Mouse (Mus musculus): ENCODE measurements around the gene Kri1.
"Not testable (repeated sequence)": the region's sequence is repeated elsewhere in the genome, so short reads cannot be mapped to it uniquely, and the experiment has no call there.

Kri1 gene

DNA sequence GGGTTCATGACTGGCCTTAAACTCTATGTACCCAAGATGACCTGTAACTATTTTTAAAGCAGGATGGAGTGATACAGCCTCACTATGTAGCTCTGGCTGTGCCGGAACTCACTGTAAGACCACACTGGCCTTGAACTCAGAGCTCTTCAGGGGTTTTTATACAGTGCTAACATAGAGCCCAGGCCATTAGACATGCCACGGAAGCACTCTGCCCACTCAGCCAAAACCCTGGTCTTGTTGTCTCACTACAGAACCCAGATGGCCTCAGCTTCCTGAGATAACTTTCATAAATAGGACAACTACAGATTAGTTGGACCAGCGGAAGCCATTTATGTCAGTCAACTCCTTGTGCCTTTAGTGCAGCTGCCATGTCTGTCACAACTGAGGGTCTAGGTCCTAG, 13.4 kb downstream of the Kri1 start:
- DNase-seq (ENCODE audit: low spot score in 2 of 2), result no peak

DNA sequence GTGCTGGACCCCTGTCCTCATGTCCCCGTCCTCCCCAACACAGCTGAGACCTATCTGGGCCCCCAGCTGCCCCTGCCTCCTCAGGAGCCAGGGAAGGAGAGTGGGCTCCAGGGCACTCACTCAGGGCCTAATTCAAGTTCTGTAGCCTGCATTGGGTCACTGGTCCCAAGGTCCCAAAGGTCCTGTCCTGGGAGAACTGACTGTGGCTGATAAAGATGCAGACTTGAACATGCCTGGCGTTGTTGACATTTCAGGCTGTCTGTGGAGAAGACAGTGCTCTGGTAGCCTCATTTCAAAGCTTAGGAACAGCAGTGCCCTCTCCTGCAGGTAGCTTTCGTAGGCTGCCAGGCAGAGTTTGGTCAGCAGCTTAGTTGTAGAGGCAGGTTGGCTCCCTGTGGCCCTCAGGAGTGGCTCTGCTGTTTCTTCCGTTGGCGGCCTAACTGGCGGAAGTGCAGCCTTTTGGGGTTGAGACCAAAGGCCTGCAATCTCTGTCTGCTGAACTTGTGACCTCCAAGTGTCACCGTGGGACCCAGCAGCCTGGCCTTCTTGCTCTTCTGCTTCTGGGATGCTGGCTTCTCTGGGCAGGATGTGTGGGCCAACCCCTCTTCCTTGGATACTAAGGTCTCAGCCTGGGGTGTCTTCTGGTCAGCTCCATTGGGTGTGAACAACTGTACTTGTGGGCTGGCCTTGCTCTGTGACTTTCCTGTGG, 14.1 kb downstream of the Kri1 start:
- no peak for DNase-seq (ENCODE audit: low spot score in 2 of 2)

DNA sequence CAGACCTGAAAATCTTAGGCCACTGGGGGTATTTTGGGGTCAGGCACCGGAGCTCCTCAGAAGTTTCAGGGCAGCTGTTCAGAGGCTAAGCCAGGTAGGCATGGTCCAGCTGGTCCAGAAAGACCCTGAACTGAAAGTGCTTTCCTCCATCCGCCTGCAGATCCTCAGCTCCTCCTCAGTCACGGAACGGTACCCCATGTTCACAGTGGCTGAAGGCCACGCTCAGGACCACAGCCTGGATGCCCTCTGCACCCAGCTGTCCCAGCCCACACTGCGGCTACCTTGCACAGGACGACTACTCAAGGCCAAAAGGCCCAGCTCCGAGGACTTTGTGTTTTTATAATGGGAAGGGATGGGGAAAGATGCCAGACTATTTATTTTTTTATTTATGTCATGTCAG, 14.7 kb downstream of the Kri1 start:
- no peak for DNase-seq (ENCODE audit: low spot score in 2 of 2)

DNA sequence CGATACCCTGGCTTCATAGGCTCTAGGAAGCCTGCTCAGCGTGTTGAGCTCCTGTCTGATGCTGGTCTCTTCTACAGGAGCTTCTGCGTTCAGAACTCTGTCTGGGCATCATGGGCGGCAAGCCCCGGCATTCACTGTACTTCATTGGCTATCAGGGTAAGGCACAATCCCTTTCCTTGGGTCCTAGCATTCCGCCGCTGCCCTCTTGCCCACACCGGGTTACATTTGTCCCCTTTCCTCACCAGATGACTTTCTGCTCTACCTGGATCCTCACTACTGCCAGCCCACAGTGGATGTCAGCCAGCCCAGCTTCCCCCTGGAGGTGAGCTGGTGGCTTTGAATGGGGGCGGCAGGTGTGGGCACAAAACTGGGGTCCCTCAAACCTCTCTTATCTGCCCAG, 15.4 kb downstream of the Kri1 start:
- DNase-seq (ENCODE audit: low spot score in 2 of 2), result no peak

DNA sequence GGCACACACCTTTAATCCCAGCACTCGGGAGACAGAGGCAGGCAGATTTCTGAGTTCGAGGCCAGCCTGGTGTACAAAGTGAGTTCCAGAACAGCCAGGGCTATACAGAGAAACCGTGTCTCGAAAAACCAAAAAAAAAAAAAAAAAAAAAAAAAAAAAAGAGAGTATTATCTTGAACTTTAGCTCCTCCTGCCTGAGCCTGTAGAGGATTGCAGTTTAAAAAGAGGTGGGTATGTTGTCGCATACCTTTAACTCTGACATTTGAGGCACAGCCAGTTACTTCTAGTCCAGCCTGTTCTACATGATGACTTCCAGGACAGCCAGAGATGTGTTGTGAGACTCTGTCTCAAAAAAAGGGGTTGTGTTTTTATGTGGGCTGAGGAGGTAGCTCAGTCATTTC, 18.2 kb downstream of the Kri1 start:
- DNase-seq (ENCODE audit: low spot score in 2 of 2), result not testable (repeated sequence)

DNA sequence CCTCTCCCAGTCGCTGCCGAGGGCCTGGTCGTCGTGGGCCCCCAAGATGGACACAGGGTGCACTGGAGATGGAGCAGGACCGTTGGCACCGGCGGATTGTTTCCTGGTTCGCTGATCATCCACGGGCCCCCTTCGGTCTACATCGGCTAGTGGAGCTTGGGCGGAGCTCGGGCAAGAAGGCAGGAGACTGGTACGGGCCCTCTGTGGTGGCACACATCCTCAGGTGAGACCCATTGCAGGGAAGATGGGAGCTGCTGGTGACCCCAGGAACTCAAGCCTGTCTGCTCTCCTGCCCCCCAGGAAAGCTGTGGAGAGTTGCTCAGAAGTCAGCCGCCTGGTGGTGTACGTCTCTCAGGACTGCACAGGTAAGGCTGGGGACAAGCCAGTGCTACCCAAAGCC, 19.5 kb downstream of the Kri1 start:
- no peak for DNase-seq (ENCODE audit: low spot score in 2 of 2)

DNA sequence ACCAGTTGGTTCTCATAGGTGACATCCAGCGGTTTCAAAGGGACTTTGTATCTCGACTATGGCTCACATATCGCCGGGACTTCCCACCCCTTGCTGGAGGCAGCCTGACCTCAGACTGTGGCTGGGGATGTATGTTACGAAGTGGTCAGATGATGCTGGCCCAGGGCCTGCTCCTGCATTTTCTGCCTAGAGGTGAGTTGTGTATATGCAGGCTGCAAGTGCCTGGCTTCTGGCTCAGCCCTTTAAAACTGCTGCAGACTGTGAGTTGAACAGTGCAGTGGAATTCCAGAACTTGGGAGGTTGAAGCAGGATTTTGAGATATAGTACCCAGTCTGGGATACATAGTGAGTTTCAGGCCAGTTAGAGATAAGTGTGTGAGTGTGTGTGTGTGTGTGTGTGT, 20.9 kb downstream of the Kri1 start:
- no peak for DNase-seq (ENCODE audit: low spot score in 2 of 2)

DNA sequence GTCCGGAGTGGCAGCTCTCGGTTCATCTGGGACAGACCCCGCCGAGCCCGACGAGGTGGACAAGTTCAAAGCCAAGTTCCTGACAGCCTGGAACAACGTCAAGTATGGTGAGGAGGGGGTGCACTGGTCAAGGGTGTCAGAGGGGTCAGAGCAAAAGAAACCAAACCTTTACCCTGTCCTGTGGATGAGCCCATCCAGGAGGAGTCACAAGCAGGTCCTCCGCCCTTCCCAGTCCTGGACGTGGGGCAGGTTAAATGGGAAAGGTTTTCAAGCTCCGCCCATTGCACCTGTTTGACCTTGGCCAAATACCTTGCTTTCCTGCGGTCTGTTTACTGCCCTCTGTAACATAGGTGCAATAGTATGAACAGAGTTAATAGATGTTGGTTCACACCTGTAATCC, 22.2 kb downstream of the Kri1 start:
- no peak for DNase-seq (ENCODE audit: low spot score in 2 of 2)

DNA sequence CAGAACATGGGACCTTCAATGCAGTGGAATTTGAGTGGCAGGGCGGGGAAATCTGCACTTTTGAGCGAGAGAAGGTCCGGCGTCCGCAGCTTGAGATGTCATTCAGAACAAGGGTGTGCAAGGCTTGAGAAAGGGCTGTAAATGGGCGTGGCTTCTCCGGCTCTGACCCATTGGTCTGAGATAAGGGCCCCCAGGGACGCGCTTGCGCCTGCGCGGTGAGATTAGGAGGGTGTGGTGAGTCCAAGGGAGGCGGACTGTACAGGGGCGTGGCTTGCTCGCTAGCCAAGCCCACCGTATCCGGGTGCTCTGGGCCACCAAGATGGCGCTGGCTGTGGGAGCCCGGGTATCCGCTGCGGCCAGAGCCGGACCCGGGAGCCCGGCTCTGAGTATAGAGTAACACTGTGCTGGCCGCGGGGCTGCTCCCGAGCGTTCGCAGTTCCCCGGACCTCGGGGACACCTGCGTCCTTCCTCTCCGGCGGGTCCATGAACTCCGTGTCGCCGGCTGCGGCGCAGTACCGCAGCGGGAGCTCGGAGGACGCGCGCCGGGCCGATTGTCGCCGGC, 22.7 kb downstream of the Kri1 start, which contains the start of gene Atg4d:
TSS of gene Atg4d (plus strand) at position 294 of the 562 bp plus-strand sequence.
- peak; percentile 99 to 100 for DNase-seq (ENCODE audit: low spot score in 2 of 2)

DNA sequence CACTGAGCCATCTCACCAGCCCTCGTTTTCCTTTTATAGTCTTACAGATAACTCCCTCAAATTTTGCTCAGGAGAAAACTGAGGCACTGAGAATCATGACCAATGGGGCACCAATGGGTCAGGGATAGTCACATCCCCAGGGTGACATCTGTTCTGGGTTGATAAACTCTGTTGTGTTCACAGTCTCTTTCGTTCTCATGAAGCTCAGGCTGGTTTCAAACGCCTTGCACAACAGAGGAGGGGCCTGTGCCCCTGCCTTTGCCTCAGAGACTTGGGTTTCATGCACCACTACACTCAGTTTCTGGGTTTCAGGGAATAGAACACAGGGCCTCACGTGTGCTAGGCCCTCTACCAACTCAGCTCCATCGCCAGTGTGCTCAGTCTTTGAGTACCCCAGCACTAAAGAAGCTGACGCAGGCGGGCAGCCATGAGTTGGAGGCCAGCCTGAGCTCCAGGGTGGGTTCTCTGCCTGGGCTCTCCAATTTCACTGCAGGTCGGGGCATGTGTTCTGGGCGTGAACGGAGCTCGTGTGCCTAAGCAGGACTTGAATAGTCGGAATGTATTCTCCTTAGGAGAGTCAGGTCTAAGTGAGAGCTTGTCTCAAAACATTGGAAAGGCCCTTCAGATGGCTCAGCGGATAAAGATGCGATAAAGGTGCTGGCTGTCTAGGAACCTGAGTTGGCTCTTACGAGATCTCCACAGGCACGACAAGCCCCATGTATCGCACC, 23.3 kb downstream of the Kri1 start:
- no peak for DNase-seq (ENCODE audit: low spot score in 2 of 2)

DNA sequence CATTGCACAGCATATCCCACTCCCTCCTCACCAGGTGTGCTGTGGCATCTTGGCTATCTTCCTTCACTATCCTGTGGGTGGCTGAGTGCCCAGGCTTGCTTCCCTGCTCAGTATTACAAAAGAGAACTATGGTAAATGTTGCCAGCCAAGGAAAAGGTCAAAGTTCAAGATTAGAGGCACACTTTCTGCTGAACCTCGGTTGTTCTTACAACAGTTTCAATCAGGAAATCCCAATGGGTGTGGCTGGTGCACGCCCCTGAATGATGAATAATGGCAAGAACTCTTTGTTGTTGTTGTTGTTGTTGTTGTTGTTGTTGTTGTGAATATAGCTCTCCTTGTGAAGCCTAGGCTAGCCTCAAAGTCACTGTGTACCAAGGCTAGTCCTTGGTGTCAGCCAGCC, 25.9 kb downstream of the Kri1 start:
- no peak for DNase-seq (ENCODE audit: low spot score in 2 of 2)

DNA sequence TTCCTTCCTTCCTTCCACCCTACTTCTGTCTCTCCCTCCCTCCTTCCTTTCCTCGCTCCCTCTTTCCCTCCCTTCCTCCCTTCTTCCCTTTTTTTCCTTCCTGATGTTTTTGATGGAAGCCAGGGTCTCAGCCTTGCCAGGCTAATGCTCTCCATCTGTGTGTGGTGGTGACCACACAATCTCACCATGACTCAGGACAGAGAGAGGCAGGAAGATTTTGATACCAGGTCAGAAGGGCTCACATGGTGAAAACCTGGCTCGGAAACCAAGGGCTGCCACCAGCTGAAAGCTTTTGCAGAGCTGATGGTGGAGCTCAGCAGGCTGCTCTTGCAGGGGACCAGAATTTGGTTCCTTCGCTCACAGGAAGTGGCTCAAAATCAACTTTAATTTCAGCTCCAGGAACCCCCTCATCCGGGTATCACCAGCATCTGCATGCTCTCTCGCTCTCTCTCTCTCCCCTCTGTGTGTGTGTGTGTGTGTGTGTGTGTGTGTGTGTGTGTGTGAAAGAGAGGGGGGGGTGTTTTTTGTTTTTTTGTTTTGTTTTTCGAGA, 27.2 kb downstream of the Kri1 start:
- DNase-seq (ENCODE audit: low spot score in 2 of 2), result no peak

DNA sequence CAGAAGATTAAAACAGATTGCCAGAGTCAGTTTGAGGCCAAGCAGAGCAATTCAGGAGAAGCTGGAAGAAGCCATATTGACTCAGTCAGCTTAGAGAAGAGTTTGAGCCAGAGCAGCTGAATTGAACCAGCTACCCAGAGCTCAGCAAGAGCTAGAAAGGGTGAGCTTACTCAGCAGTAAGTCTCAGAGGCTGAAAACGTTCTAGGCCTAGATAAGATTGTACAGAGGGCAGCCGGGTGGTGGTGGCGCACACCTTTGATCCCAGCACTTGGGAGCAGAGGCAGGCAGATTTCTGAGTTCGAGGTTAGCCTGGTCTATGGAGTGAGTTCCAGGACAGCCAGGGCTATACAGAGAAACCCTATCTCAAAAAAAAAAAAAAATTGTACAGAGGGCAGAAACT, 31.4 kb downstream of the Kri1 start:
- not testable (repeated sequence) for DNase-seq (ENCODE audit: low spot score in 2 of 2)

DNA sequence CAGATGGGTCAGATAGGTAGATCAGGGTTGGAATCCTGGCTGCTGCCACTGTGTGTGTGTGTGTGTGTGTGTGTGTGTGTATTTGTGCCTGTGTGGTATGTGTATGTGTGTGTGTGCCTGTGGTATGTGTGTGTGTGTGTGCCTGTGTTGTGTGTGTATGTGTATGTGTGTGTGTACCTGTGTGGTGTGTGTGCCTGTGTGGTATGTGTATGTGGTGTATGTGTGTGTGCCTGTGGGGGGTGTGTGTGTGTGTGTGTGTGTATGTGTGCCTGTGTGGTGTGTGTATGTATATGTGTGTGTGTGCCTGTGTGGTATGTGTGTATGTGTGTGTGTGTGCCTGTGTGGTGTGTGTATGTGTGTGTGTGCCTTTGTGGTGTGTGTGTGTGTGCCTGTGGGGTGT, 33.1 kb downstream of the Kri1 start:
- no peak for DNase-seq (ENCODE audit: low spot score in 2 of 2)

DNA sequence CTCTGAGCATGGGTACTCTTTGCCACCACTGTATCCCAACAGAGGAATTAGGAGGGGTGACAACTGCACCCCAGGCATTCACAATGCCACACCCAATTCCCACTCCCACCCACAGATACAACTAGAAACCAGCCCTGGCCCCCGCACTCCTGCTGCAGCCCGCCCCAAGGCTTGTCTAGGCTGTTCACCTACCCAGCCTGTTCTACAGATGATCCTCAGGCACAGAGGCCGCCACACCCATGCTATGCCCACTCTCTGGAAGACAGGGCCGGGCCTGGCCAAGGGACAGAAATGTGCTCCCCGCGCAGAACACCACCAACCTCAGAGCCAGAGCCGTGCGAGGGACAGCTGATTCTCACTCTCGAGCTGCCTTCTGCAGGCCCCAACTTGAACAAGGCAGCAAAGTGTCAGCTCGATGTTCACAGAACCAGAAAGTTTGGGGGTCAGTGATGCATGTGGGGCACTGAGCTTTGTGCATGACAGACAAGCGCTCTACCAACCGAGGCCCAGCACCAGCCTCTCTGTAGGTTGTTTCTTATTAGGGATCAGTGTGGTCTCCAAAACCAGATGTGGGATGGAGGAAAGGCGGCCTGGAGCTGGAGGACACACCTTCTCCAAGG, 36.5 kb downstream of the Kri1 start:
- DNase-seq (ENCODE audit: low spot score in 2 of 2), result no peak

DNA sequence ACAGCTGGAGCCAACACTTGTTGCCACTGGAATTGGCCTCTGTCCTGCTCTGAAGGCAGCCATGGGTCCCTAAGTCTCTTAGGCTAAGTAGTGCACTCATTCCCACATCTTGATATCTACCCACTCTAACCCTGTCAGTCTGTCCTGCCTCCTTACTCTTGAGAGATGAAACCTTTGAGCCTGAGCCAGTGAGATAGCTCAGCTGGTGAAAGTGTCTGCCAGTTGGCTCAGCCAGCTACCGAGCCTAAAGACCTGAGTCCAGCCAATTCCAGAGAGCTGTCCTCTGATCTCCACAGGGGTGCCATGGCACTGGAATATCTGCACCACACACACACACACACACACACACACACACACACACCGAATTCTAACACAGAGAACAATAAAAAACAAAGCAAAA, 37.3 kb downstream of the Kri1 start:
- peak in 1 of 2 experiments; percentile 46 for DNase-seq (ENCODE audit: low spot score in 2 of 2)

DNA sequence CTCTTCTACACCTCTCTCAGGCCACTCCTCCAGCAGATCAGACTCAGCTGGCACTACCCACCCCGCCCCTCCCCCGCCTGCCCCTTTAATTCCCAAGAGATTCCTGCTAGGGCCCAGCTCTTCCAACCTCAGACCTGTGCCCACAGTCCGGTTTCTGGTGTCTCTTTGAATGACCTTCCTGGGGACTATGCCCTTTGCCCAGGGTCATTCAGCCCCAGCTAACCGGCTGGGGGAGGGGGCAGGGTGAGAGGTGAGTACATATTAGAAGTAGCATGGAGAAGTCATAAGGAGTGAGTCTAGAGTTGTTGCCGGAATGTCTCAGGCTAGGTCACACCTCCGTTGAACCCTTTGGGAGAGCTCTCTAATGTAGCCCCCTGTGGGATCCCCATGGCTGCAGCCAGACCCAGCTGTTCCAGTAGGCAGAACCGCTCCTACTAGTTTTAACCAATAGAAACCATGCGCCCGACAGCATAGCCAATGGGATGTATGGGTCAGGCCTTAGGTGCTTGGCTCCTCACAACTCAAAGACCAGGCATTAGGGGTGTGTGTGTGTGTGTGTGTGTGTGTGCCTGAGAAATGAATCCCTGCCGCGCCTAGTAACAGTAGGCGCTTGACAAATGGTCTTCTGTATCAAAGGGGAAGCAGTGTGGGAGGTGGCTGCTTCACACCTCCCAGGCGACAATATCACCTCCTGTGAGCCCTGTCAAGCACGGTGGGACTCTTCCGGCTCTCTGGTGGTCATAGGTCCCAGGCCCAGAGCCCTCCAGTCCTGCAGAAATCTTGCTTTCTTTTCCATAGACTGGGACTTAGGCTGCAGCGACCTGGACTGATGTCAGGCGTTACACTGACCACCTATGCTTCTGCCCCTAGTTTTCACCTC, 37.9 kb downstream of the Kri1 start:
- DNase-seq (ENCODE audit: low spot score in 2 of 2), result no peak

DNA sequence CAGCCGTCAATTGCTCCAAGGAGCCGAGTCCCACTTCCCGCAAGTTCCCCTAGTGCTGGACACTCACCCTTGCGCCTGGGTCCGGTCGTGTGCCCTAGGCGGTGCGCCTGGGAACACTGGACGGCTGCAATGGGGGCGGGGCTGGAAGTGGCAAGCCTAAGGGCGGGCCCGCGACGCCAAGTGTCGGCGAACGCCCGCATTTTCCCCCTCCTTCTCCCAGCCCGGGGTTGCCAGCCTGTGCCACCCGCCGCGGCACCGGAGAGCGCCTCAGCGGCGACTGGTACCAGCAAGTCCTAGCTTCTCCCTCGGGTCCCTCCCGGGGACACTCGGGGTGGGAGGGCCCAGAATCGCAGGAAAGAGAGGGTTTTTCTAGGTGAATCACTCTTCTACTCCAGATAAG, 39.4 kb downstream of the Kri1 start, which contains the start of gene S1pr5:
TSS of gene S1pr5 (minus strand) at position 118 of the 400 bp plus-strand sequence.
- DNase-seq (ENCODE audit: low spot score in 2 of 2), result no peak

DNA sequence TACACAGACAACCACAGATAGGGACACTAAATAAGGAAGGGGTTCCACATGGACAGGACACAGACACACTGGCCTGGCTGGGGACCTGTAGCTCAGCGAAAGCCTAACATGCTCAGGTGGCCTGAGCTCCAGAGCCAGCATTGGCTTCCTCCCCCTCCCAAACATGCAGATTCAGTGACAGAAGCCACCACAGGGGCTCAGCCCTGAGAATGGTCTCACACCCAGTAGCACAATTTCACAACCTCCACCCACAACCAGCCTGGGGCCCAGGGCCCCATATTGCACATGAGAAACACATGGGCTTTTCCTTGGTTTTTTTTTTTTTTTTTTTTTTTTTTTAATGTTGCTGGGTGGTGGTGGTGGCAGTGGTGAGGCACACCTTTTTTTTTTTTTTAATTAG, 41.4 kb downstream of the Kri1 start:
- no peak for DNase-seq (ENCODE audit: low spot score in 2 of 2)

DNA sequence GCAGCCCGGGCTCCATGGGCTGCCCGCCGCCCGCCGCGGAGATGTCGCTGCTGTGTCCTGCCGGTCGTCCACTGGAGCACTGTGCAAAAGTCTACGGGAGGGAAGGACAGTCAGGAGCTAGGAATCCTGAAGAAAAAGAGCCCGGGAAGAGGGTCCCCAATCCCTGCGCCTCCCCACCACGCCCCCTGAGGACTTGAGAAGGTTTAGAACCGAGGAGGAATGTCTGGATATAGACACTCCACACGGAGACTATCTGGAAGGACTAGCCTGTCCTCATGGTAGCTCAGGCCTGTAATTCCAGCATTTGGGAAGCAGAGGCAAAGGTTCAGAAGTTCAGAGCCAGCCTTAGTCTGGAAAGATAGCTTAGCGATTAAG, 42.7 kb downstream of the Kri1 start:
- DNase-seq (ENCODE audit: low spot score in 2 of 2), result no peak

DNA sequence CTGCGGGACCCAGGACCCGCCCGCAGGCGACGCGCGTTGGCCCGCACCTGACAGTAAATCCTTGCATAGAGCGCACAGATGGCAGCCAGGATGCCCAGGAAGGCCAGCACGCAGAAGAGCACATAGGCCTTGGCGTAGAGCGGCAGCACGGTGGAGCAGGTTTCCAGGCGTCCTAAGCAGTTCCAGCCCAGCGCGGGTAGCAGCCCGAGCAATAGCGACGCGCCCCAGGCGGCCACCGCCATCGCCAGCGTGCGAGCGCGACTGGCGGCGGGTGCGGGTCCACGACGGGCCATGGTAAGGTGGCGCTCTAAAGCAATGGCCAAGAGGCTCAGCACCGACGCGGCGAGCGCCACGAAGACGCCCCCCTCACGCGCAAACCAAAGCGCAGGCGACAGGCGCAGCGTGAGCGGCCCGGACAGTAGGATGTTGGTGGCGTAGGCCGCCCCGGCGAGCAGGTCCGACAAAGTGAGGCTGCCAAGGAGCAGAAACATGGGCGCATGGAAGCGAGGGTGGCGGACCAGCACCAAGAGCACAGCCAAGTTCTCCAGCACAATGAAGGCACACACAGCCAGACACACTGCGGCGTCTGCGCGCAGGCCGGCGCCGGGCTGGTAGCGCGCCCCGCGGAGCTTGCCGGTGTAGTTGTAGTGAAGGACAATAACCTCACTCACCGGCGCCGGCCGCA, 43.2 kb downstream of the Kri1 start:
- DNase-seq (ENCODE audit: low spot score in 2 of 2), result no peak
